Mouse (Mus musculus) ES-Bruce4 (cell line): ENCODE results near the gene Pcyox1. TPM values are rescaled to one million over a fixed set of nuclear protein-coding genes. Genes with fewer than 3 reads are reported as not detected.
A peak's percentile ranks its signal among the peaks of the same experiment; 100 is the strongest.

Experiments used
- H3K27ac ChIP-seq: 2 replicates; pipeline ENCODE4 v1.5.1; 2012; ENCODE audit warnings: low read length, inconsistent platforms; ENCODE audit not compliant: insufficient read depth
- H3K27me3 ChIP-seq: 2 replicates; pipeline ENCODE4 v1.6.1; 2012; ENCODE audit warnings: mild to moderate bottlenecking, low read length, inconsistent platforms; ENCODE audit not compliant: control insufficient read depth, poor library complexity, insufficient read depth, severe bottlenecking
- H3K36me3 ChIP-seq: 2 replicates; pipeline ENCODE4 v1.6.1; 2012; ENCODE audit warnings: inconsistent platforms, mild to moderate bottlenecking, low read length, moderate library complexity; ENCODE audit not compliant: control insufficient read depth, poor library complexity, insufficient read depth, severe bottlenecking
- H3K4me1 ChIP-seq: one replicate; pipeline ENCODE4 v1.8.1; 2011; ENCODE audit warnings: low read length; ENCODE audit not compliant: control insufficient read depth, insufficient read depth
- H3K4me3 ChIP-seq: 2 replicates; pipeline ENCODE4 v1.5.1; 2011; ENCODE audit warnings: low read depth, mild to moderate bottlenecking, low read length
- H3K9ac ChIP-seq: 2 replicates; pipeline ENCODE4 v1.6.1; 2012; ENCODE audit warnings: low read depth, mild to moderate bottlenecking, inconsistent platforms; ENCODE audit not compliant: poor library complexity, severe bottlenecking
- H3K9me3 ChIP-seq: replicated peaks from 2 replicates; pipeline ENCODE4 v1.6.1; 2012; ENCODE audit warnings: mild to moderate bottlenecking, low read length, inconsistent platforms; ENCODE audit not compliant: control insufficient read depth, poor library complexity, insufficient read depth, severe bottlenecking
- CTCF ChIP-seq: IDR thresholded peaks from one replicate; pipeline ENCODE4 v1.8.1; 2011; ENCODE audit warnings: low read depth, low read length
- EP300 ChIP-seq: IDR thresholded peaks from 2 replicates; pipeline ENCODE4 v1.6.1; 2011; ENCODE audit warnings: low read depth, low read length; ENCODE audit not compliant: insufficient read depth
- POLR2A ChIP-seq: IDR thresholded peaks from one replicate; pipeline ENCODE4 v1.8.1; 2011; ENCODE audit warnings: low read length; ENCODE audit not compliant: insufficient read depth
- polyA plus RNA-seq: library from polyadenylated mRNA; stranded (reverse); fragments of >200 nt; gene quantifications from 2 replicates; pipeline ENCODE4 v1.2.4, GENCODE M21; 2011; ENCODE audit warnings: low read depth; ENCODE audit not compliant: missing spikeins, insufficient read depth, insufficient read length

Gene Pcyox1
- polyA plus RNA-seq, 1 experiment, result 50.1 TPM

DNA sequence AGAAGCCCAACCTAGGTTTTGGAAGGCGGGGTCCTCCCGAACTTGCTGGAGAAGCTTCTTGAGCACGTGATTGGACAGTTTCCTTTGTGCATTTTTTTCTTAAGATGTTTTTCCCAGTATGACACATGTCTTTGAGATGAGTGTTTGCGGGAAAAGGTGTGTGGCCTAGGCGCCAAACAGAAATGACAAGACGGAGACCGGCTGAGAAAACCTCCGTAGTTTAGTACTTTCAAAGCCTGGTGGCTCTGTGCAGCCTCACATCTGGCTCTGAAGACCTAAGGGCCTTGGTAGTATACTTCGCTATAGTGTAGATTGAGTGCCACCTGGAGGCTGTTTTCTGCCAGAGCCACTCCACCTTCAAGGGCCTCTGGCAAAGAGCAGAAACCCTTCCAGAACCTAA, 4.0 kb upstream of the Pcyox1 start:
- no peaks in the 10 kb centered on the region for H3K27me3 ChIP-seq
- H3K4me1 ChIP-seq, result peaks cover 3% of the 10 kb centered on the region
- H3K36me3 ChIP-seq, result no peaks in the 10 kb centered on the region
- peak overlapping the region; percentile 55; the same call in 1 of the 2 replicates for H3K4me3 ChIP-seq
- H3K9ac ChIP-seq, result no peak overlapping the region
- TF ChIP-seq CTCF (peak; percentile 59), POLR2A (no peak), EP300 (no peak)
- H3K27ac ChIP-seq, result no peak overlapping the region
- no peaks in the 10 kb centered on the region for H3K9me3 ChIP-seq

DNA sequence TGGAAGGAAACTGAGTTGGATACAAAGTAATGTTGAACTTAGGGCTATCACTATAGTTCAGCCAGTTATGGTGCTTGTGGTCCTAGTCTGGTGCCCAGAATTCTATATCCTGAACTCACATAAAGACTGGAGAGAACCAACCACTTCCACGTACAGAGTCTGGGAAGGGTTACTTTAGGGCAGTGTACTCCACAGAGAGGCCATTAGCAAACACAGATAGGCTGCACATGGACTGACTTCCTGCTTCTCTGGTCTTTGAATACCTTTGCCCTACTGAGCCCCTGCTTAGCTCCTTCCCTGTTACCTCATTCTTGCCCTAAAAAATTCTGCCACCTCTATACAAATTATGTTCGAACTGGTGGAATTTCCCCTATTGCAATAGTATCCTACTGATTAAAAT, 3.0 kb upstream of the Pcyox1 start:
- Histone ChIP-seq H3K27ac (no peak overlapping the region), H3K36me3 (no peaks in the 10 kb centered on the region), H3K9me3 (no peaks in the 10 kb centered on the region), H3K4me3 (no peak overlapping the region), H3K4me1 (peaks cover 2% of the 10 kb centered on the region), H3K9ac (no peak overlapping the region), H3K27me3 (no peaks in the 10 kb centered on the region)
- TF ChIP-seq POLR2A, result no peak
- no peak for TF ChIP-seq EP300
- TF ChIP-seq CTCF, result no peak

DNA sequence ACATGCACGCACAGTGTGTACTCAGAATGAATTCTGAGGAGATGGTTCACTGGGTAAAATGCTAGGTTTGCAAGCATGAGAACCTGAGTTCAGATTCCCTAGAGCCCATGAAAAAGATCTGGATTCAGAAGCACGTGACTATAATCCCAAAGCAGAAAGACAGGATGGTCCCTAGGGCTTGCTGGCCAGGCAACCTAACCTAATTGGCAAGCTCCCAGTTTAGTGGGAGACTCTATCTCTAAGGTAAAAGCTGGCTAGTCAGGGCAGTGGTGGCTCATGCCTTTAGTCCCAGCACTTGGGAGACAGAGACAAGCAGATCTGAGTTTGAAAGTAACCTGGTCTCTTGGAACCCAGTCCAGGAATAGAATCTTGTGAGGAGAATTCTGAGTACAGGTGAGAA, 2.0 kb upstream of the Pcyox1 start:
- no peaks in the 10 kb centered on the region for H3K27me3 ChIP-seq
- peaks cover 3% of the 10 kb centered on the region; the same call in 1 of the 2 replicates for H3K36me3 ChIP-seq
- H3K4me3 ChIP-seq, result no peak overlapping the region
- no peak overlapping the region for H3K9ac ChIP-seq
- H3K9me3 ChIP-seq, result no peaks in the 10 kb centered on the region
- TF ChIP-seq CTCF (no peak), EP300 (no peak), POLR2A (no peak)
- H3K27ac ChIP-seq, result no peak overlapping the region
- peaks cover 2% of the 10 kb centered on the region for H3K4me1 ChIP-seq

DNA sequence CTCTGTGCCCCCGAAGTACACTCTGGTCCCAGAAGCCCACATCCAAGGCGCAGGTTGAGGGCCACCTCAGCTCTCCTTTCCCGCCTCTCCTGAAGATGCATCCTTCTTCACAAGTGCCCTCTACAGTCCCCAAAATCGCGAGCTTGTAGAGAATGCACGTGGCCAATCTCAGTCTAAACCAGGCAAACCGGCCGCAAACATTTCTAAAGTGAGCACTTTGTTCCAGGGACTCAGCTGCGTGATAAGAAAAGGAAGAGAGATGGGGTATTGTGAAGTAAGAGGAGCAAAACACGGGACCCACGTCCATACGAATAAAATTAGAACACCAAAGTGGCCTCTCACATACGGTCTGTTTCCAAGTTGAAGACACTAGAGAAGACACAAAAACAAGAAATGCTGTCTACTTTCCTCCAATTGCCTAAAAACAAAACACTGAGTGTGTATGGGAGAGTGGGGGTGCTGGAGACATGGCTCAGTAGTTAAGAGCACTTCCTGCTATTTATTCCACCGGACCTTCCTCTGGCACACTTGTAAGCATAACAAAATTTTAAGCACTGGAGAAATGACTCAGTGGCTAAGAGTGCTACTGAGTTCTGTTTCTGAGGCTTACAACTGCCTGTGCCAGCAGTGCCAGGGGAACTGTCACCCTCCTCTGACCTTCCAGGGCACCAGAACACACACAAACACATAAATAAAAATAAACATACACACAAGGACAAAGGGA, 465 bp upstream of the Pcyox1 start:
- peaks cover 6% of the 10 kb centered on the region; the same call in 1 of the 2 replicates for H3K36me3 ChIP-seq
- peak overlapping the region; percentile 15; the same call in 1 of the 2 replicates for H3K27ac ChIP-seq

DNA sequence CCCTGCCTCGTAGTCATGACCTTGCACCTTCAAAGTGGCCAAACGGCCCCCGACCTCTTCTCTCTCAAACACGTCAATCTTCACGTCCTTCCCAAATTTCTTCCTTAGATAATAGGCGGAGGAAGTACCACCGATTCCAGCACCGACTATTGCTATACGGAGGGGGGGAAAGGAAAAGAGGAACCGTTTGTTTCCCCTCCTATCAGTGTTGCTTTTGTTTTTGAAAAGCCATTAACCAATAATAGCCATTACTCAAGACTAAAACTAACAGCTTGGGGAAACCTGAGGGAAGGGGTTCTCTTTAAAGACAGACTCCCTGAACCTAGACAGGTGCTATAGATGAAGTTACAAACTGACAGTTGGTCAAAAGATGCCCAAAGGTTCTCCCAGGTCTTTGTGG, 985 bp downstream of the Pcyox1 start:
- H3K27ac ChIP-seq, result no peak overlapping the region
- H3K27me3 ChIP-seq, result no peaks in the 10 kb centered on the region
- H3K9me3 ChIP-seq, result no peaks in the 10 kb centered on the region
- H3K36me3 ChIP-seq, result peaks cover 16% of the 10 kb centered on the region; the same call in 1 of the 2 replicates
- H3K4me3 ChIP-seq, result peak overlapping the region; percentile 88
- peak overlapping the region; percentile 68 for H3K9ac ChIP-seq
- no peak for TF ChIP-seq EP300
- no peak for TF ChIP-seq CTCF
- no peak for TF ChIP-seq POLR2A
- no peaks in the 10 kb centered on the region for H3K4me1 ChIP-seq

More for the DNA sequence above, 465 bp upstream of the Pcyox1 start:
- H3K4me1 ChIP-seq, result peaks cover 2% of the 10 kb centered on the region
- peak overlapping the region; percentile 68; the same call in 1 of the 2 replicates for H3K9ac ChIP-seq
- TF ChIP-seq POLR2A (no peak), CTCF (no peak), EP300 (no peak)
- H3K9me3 ChIP-seq, result no peaks in the 10 kb centered on the region
- peak overlapping the region; percentile 88 for H3K4me3 ChIP-seq
- no peaks in the 10 kb centered on the region for H3K27me3 ChIP-seq

DNA sequence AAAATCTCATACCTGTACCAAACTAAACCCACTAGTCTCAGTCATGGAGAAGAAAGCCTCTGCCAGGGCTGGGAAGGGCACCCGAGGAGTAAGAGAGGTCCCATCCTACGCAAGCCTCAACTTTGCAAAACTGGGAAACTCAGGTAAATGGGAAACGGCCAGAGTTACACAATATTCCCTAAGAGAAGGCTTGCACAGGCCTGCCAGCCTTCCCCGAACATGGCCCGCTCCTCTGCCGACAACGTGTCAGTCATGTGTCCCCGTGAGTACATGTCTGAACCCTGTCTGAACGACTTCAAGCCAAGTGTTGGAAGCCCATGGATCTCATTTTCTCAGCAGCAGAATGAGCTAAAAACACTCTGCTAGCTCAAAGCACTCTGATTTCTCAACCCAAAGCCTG, 1.9 kb downstream of the Pcyox1 start:
- no peaks in the 10 kb centered on the region for H3K4me1 ChIP-seq
- no peaks in the 10 kb centered on the region for H3K9me3 ChIP-seq
- H3K36me3 ChIP-seq, result peaks cover 22% of the 10 kb centered on the region
- H3K27ac ChIP-seq, result no peak overlapping the region
- TF ChIP-seq POLR2A, result no peak
- no peak for TF ChIP-seq EP300
- TF ChIP-seq CTCF, result no peak
- no peaks in the 10 kb centered on the region for H3K27me3 ChIP-seq
- H3K4me3 ChIP-seq, result no peak overlapping the region
- H3K9ac ChIP-seq, result no peak overlapping the region
